Mouse (Mus musculus) kidney, adult 9 months (tissue): ENCODE results near the gene Rptor.

Experiments
- DNase-seq: peaks from one replicate; pipeline ENCODE4 v3.0.0; 2022

Gene Rptor

GRCm38 (mm10) chr11:119817362-119817837 lies 214.7 kb downstream of the Rptor start:
- DNase-seq = no peak

GRCm38 (mm10) chr11:119817898-119818297 lies 215.2 kb downstream of the Rptor start:
- DNase-seq = no peak

- peak; percentile 25 for DNase-seq
These were observed 218.8 kb downstream of the Rptor start for GRCm38 (mm10) chr11:119821514-119821913.

- DNase-seq = no peak
These were observed 221.5 kb downstream of the Rptor start for GRCm38 (mm10) chr11:119824072-119824649.

- DNase-seq = no peak
These were observed 223.1 kb downstream of the Rptor start for GRCm38 (mm10) chr11:119825783-119826182.

GRCm38 (mm10) chr11:119826239-119826638 lies 223.5 kb downstream of the Rptor start:
- no peak for DNase-seq

- no peak for DNase-seq
These were observed 226.4 kb downstream of the Rptor start for GRCm38 (mm10) chr11:119829116-119829515.

GRCm38 (mm10) chr11:119831682-119832081 lies 229.0 kb downstream of the Rptor start:
- DNase-seq = no peak

- no peak for DNase-seq
These were observed 230.6 kb downstream of the Rptor start for GRCm38 (mm10) chr11:119833311-119833710.

GRCm38 (mm10) chr11:119833877-119834804 lies 231.4 kb downstream of the Rptor start:
- DNase-seq = no peak

GRCm38 (mm10) chr11:119836326-119836725 lies 233.6 kb downstream of the Rptor start:
- DNase-seq = no peak

GRCm38 (mm10) chr11:119837786-119838185 lies 235.1 kb downstream of the Rptor start:
- no peak for DNase-seq

- DNase-seq = no peak
These were observed 237.0 kb downstream of the Rptor start for GRCm38 (mm10) chr11:119839411-119840342.

GRCm38 (mm10) chr11:119846608-119847007 lies 243.9 kb downstream of the Rptor start:
- DNase-seq = no peak

- no peak for DNase-seq
These were observed 244.4 kb downstream of the Rptor start for GRCm38 (mm10) chr11:119847076-119847475.

- no peak for DNase-seq
These were observed 244.9 kb downstream of the Rptor start for GRCm38 (mm10) chr11:119847569-119847968.

- DNase-seq = no peak
These were observed 245.5 kb downstream of the Rptor start for GRCm38 (mm10) chr11:119848189-119848588.

GRCm38 (mm10) chr11:119855999-119856398 lies 253.3 kb downstream of the Rptor start:
- no peak for DNase-seq

- no peak for DNase-seq
These were observed 260.0 kb downstream of the Rptor start for GRCm38 (mm10) chr11:119862523-119863299.

- DNase-seq = no peak
These were observed 260.7 kb downstream of the Rptor start for GRCm38 (mm10) chr11:119863421-119863821.

GRCm38 (mm10) chr11:119866837-119867236 lies 264.1 kb downstream of the Rptor start:
- DNase-seq = no peak

- DNase-seq = no peak
These were observed 265.4 kb downstream of the Rptor start for GRCm38 (mm10) chr11:119868138-119868537.
